22 mouse cellular contexts compared by ENCODE assay signal in genomic region chr1:188837613-188838295, GRCm38 (mm10).
"Had no signal": no experiment of that assay in that cellular context is flagged by ENCODE, and none has a peak within 500 bp of the region (broad histone marks: within the 10 kb centered on the region; RNA-seq: fewer than 3 reads in every experiment).

No protein-coding gene starts in this region.

- H3K36me3 ChIP-seq: hindbrain, embryonic 13.5 days; hindbrain, embryonic 15.5 days; limb, embryonic 10.5 days; limb, embryonic 12.5 days; liver, embryonic 13.5 days had no signal

- H3K9ac ChIP-seq: hindbrain, embryonic 13.5 days; hindbrain, embryonic 15.5 days; limb, embryonic 12.5 days; liver, embryonic 13.5 days had no signal

- H3K9me3 ChIP-seq: hindbrain, embryonic 13.5 days; hindbrain, embryonic 15.5 days; limb, embryonic 10.5 days; limb, embryonic 12.5 days; liver, embryonic 13.5 days had no signal

- H3K27ac ChIP-seq: gastrocnemius, adult 2 months; heart, adult 2 months; hindbrain, embryonic 13.5 days; hindbrain, embryonic 15.5 days; hindbrain, postnatal 0 days; layer of hippocampus, adult 2 months; left cerebral cortex, adult 2 months; limb, embryonic 10.5 days; limb, embryonic 12.5 days; liver, embryonic 13.5 days had no signal

- H3K4me3 ChIP-seq: gastrocnemius, adult 2 months; heart, adult 2 months; hindbrain, embryonic 13.5 days; hindbrain, embryonic 15.5 days; layer of hippocampus, adult 2 months; left cerebral cortex, adult 2 months; limb, embryonic 10.5 days; limb, embryonic 12.5 days; liver, embryonic 13.5 days had no signal

- H3K4me1 ChIP-seq: liver, embryonic 13.5 days had no signal

- DNase-seq: gastrocnemius, adult 2 months; gastrocnemius, postnatal 10 days; gastrocnemius, postnatal 25 days; heart, adult 2 months; heart, postnatal 10 days; heart, postnatal 4 days; kidney, adult 11 months; kidney, adult 2 months; kidney, adult 9 months; kidney, postnatal 10 days; kidney, postnatal 25 days; kidney, postnatal 4 days; liver, embryonic 13.5 days had no signal

- ATAC-seq: hindbrain, postnatal 0 days; intestine, embryonic 16.5 days had no signal

- H3K4me2 ChIP-seq: heart, embryonic 11.5 days; hindbrain, embryonic 13.5 days; hindbrain, embryonic 15.5 days; limb, embryonic 12.5 days; liver, embryonic 13.5 days had no signal

- H3K27me3 ChIP-seq: hindbrain, embryonic 13.5 days; hindbrain, embryonic 15.5 days; limb, embryonic 12.5 days; liver, embryonic 13.5 days had no signal
